Mouse (Mus musculus) CH12.LX (cell line): ENCODE results near the gene Daam1. TPM values are rescaled to one million over a fixed set of nuclear protein-coding genes. Genes with fewer than 3 reads are reported as not detected.

Experiments used
- DNase-seq: peaks from one replicate; pipeline ENCODE4 v3.0.0-alpha.2; 2013; ENCODE audit errors: extremely low read depth
- H3K27ac ChIP-seq: 2 replicates; pipeline ENCODE4 v1.5.1; 2012; ENCODE audit warnings: low read depth, mild to moderate bottlenecking, control low read depth, moderate library complexity; ENCODE audit not compliant: insufficient read depth
- H3K27me3 ChIP-seq: replicated peaks from 2 replicates; pipeline ENCODE3; 2012; ENCODE audit warnings: inconsistent platforms
- H3K36me3 ChIP-seq, 2 experiments: replicated peaks in 1 of 2; 2 replicates each; pipeline versions ENCODE3 to v1.6.1; 2012; ENCODE audit warnings: inconsistent platforms in 1 of 2, low read length in 1 of 2, mild to moderate bottlenecking in 1 of 2, mixed read lengths in 1 of 2, moderate library complexity in 1 of 2; ENCODE audit not compliant: control insufficient read depth in 1 of 2, insufficient read depth in 1 of 2
- H3K4me1 ChIP-seq, 2 experiments: 2 replicates each; pipeline ENCODE4 v1.6.1; 2012; ENCODE audit warnings: inconsistent platforms in 1 of 2, moderate library complexity in 1 of 2; ENCODE audit not compliant: insufficient read depth in 2 of 2, control insufficient read depth in 1 of 2
- H3K4me2 ChIP-seq: 2 replicates; pipeline ENCODE4 v1.6.1; 2012; ENCODE audit warnings: low read depth, mild to moderate bottlenecking, control low read depth; ENCODE audit not compliant: poor library complexity, insufficient read depth, severe bottlenecking
- H3K4me3 ChIP-seq, 3 experiments: fragments of 150-350 bp in 1 of 3; sonication (generic) in 1 of 3; replicated peaks in 1 of 3; 2 replicates each; pipeline versions ENCODE3 to v1.5.1; 2011 to 2012; ENCODE audit warnings: low read depth in 2 of 3, low read length in 2 of 3, mild to moderate bottlenecking in 2 of 3, moderate library complexity in 2 of 3, control low read depth in 1 of 3, improper control_type of control experiment in 1 of 3, inconsistent platforms in 1 of 3, mixed read lengths in 1 of 3; ENCODE audit not compliant: poor library complexity in 1 of 3
- H3K79me2 ChIP-seq: replicated peaks from 2 replicates; pipeline ENCODE4 v1.6.1; 2012; ENCODE audit warnings: mild to moderate bottlenecking, moderate library complexity; ENCODE audit not compliant: control insufficient read depth, poor library complexity, insufficient read depth, severe bottlenecking; ENCODE audit errors: extremely low read depth
- H3K9ac ChIP-seq: 2 replicates; pipeline ENCODE4 v1.6.1; 2012; ENCODE audit warnings: low read depth, mild to moderate bottlenecking, control low read depth, moderate library complexity; ENCODE audit not compliant: insufficient read depth
- H3K9me3 ChIP-seq: replicated peaks from 2 replicates; pipeline ENCODE3; 2012; ENCODE audit warnings: low read length, inconsistent platforms, mixed read lengths
- BHLHE40 ChIP-seq: IDR thresholded peaks from 2 replicates; pipeline ENCODE4 v1.6.1; 2011; ENCODE audit warnings: mild to moderate bottlenecking, low read depth, low read length, improper control_type of control experiment
- ELF1 ChIP-seq: IDR thresholded peaks from 2 replicates; pipeline ENCODE4 v1.6.1; 2014; ENCODE audit warnings: low read depth, mild to moderate bottlenecking, inconsistent platforms, low read length, improper control_type of control experiment
- EP300 ChIP-seq: IDR thresholded peaks from 2 replicates; pipeline ENCODE4 v1.6.1; 2011; ENCODE audit warnings: low read length, improper control_type of control experiment
- ETS1 ChIP-seq: conservative IDR thresholded peaks from 2 replicates; pipeline ENCODE4 v1.6.1; 2012; ENCODE audit warnings: low read depth, mild to moderate bottlenecking, inconsistent platforms, low read length, improper control_type of control experiment, moderate library complexity
- GABPA ChIP-seq: IDR thresholded peaks from 2 replicates; pipeline ENCODE4 v1.6.1; 2012; ENCODE audit warnings: low read depth, low read length, improper control_type of control experiment, inconsistent platforms; ENCODE audit not compliant: insufficient replicate concordance
- IRF4 ChIP-seq: IDR thresholded peaks from 2 replicates; pipeline ENCODE4 v1.6.1; 2014; ENCODE audit warnings: low read depth, mild to moderate bottlenecking, inconsistent platforms, low read length, improper control_type of control experiment
- JUN ChIP-seq: IDR thresholded peaks from 2 replicates; pipeline ENCODE4 v1.6.1; 2011; ENCODE audit warnings: low read depth, mild to moderate bottlenecking, low read length, improper control_type of control experiment, moderate library complexity; ENCODE audit not compliant: insufficient read depth
- JUND ChIP-seq: conservative IDR thresholded peaks from 2 replicates; pipeline ENCODE4 v1.6.1; 2011; ENCODE audit warnings: low read depth, low read length, improper control_type of control experiment
- MAFK ChIP-seq: IDR thresholded peaks from 2 replicates; pipeline ENCODE4 v1.6.1; 2011; ENCODE audit warnings: low read length, improper control_type of control experiment; ENCODE audit not compliant: insufficient replicate concordance
- MAX ChIP-seq: IDR thresholded peaks from 2 replicates; pipeline ENCODE4 v1.6.1; 2011; ENCODE audit warnings: low read length, improper control_type of control experiment
- MAZ ChIP-seq: IDR thresholded peaks from 2 replicates; pipeline ENCODE4 v1.6.1; 2012; ENCODE audit warnings: low read depth, mild to moderate bottlenecking, inconsistent platforms, low read length, improper control_type of control experiment, moderate library complexity
- MEF2A ChIP-seq: IDR thresholded peaks from 2 replicates; pipeline ENCODE4 v1.6.1; 2014; ENCODE audit warnings: low read depth, mild to moderate bottlenecking, inconsistent platforms, low read length, improper control_type of control experiment, borderline replicate concordance
- MXI1 ChIP-seq: IDR thresholded peaks from 2 replicates; pipeline ENCODE4 v1.6.1; 2011; ENCODE audit warnings: mild to moderate bottlenecking, low read depth, low read length, improper control_type of control experiment
- MYC ChIP-seq: IDR thresholded peaks from 2 replicates; pipeline ENCODE4 v1.6.1; 2011; ENCODE audit warnings: low read depth, mild to moderate bottlenecking, improper control_type of control experiment, low read length
- NRF1 ChIP-seq: IDR thresholded peaks from 2 replicates; pipeline ENCODE4 v1.6.1; 2014; ENCODE audit warnings: low read depth, mild to moderate bottlenecking, inconsistent platforms, low read length, improper control_type of control experiment, moderate library complexity
- PAX5 ChIP-seq: IDR thresholded peaks from 2 replicates; pipeline ENCODE4 v1.6.1; 2012; ENCODE audit warnings: low read length, inconsistent platforms, mixed read lengths
- POLR2A ChIP-seq: IDR thresholded peaks from 2 replicates; pipeline ENCODE4 v1.6.1; 2011; ENCODE audit warnings: low read depth, mild to moderate bottlenecking, improper control_type of control experiment, low read length
- POLR2AphosphoS2 ChIP-seq: IDR thresholded peaks from 2 replicates; pipeline ENCODE4 v1.6.1; 2011; ENCODE audit warnings: low read depth, low read length, improper control_type of control experiment
- RAD21 ChIP-seq: IDR thresholded peaks from 2 replicates; pipeline ENCODE4 v1.6.1; 2011; ENCODE audit warnings: low read depth, mild to moderate bottlenecking, low read length, improper control_type of control experiment, moderate library complexity
- RCOR1 ChIP-seq: conservative IDR thresholded peaks from 2 replicates; pipeline ENCODE4 v1.6.1; 2012; ENCODE audit warnings: low read depth, mild to moderate bottlenecking, inconsistent platforms, low read length, improper control_type of control experiment
- UBTF ChIP-seq: IDR thresholded peaks from 2 replicates; pipeline ENCODE4 v1.6.1; 2012; ENCODE audit warnings: low read depth, mild to moderate bottlenecking, inconsistent platforms, low read length, improper control_type of control experiment, moderate library complexity
- ZC3H11A ChIP-seq: IDR thresholded peaks from 2 replicates; pipeline ENCODE4 v1.6.1; 2012; ENCODE audit warnings: low read depth, mild to moderate bottlenecking, inconsistent platforms, low read length, improper control_type of control experiment
- ZNF384 ChIP-seq: IDR thresholded peaks from 2 replicates; pipeline ENCODE4 v1.6.1; 2012; ENCODE audit warnings: low read depth, low read length, improper control_type of control experiment, inconsistent platforms
- dilution Hi-C: fragments of 300-500 bp; cut with MboI; formaldehyde crosslinking; loops from 2 replicates; pipeline ENCODE4 v1.14.3; 2020; ENCODE audit warnings: low sequenced_read_pairs; ENCODE audit not compliant: extremely low pct_unique_long_range_greater_than_20kb, extremely low pct_ligation_motif_present
- in situ Hi-C: fragments of 300-500 bp; cut with MboI; formaldehyde crosslinking; loops from 3 replicates; pipeline ENCODE4 v1.14.3; 2019; ENCODE audit warnings: low sequenced_read_pairs, low pct_ligation_motif_present, low pct_unique_long_range_greater_than_20kb, mixed read lengths
- polyA plus RNA-seq: library from polyadenylated mRNA; unstranded; fragments of >175 nt; gene quantifications from 2 replicates; pipeline ENCODE4 v1.2.1, GENCODE M21; 2012; ENCODE audit warnings: low read depth; ENCODE audit not compliant: insufficient read length
- total RNA-seq, 2 experiments: library from RNA; depleted of rRNA; stranded (reverse); fragments of 300-350 nt in 1 of 2; fragments of >200 nt in 1 of 2; gene quantifications; 2 replicates each; pipeline ENCODE4 v1.2.3; 2012 to 2014

The Daam1 gene
- total and polyA plus RNA-seq, 3 experiments = 10.7 to 27.9 (median 23.6) TPM

DNA sequence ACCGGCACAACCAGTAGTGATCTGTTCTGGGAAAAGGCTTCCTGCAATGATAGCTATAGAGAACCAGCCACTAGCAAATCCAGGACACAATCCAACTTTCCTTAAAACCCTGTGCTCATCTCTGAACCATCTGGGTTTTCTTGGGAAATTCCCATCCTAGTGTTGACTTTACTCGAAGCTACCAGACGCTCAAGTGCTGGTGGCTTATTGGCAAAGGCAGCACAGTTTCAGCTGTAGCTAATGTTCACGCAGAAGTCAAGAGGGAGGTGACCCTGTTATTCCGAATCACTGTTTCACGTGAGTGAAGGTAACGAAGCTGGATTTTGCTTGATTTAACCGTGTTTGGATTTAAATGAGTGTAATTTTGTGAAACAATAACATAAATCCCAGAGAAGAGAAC, 9.1 kb upstream of the Daam1 start:
- Histone ChIP-seq H3K4me2 (no peak overlapping the region), H3K79me2 (no peaks in the 10 kb centered on the region), H3K27ac (no peak overlapping the region), H3K4me3 (no peak overlapping the region), H3K36me3 (no peaks in the 10 kb centered on the region), H3K9ac (no peak overlapping the region), H3K9me3 (no peaks in the 10 kb centered on the region), H3K27me3 (peaks cover 2% of the 10 kb centered on the region), H3K4me1 (peaks cover 13 to 31% of the 10 kb centered on the region in 2 experiments; a peak in 3 of 4 replicates)
- dilution Hi-C loops = no loop called here
- peak; percentile 12 for DNase-seq
- no peak for TF ChIP-seq RAD21
- TF ChIP-seq BHLHE40 = peak; percentile 63
- no peak for TF ChIP-seq IRF4
- TF ChIP-seq ETS1 = 0 out of 2 replicates have a peak, but pooled peaks have one; percentile 16
- in situ Hi-C loops = loop anchor here (10.0 kb wide), 1 partner anchor 153 kb away; no protein-coding TSS in a partner anchor

DNA sequence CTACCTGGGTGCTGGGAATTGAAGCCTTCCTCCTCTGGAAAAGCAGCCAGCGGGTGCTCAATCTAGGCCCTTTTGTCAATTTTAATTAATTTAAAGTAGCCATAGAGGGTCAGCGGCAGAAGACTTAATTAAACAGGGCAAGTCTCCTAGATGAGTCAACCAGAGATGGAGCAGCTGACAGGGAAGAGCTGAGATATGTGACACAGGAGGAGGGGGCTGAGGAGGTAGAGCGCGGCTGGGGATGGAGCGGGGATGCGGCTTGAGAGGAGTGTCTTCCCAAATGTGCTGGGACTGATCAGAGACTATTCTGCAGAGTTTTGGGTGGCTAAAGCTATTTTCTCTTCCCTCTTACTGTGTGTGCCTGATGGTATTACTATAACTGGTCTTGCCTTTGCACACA, 6.0 kb upstream of the Daam1 start:
- Histone ChIP-seq H3K4me3 (no peak overlapping the region), H3K4me2 (no peak overlapping the region), H3K27me3 (peaks cover 6% of the 10 kb centered on the region), H3K79me2 (no peaks in the 10 kb centered on the region), H3K36me3 (no peaks in the 10 kb centered on the region), H3K27ac (no peak overlapping the region), H3K4me1 (peaks cover 13 to 31% of the 10 kb centered on the region in 2 experiments; a peak in 3 of 4 replicates), H3K9me3 (no peaks in the 10 kb centered on the region), H3K9ac (no peak overlapping the region)
- in situ Hi-C loops = loop anchor here (10.0 kb wide), 1 partner anchor 150 kb away; no protein-coding TSS in a partner anchor
- DNase-seq = no peak
- no peak for TF ChIP-seq JUN
- TF ChIP-seq IRF4 = no peak
- TF ChIP-seq MXI1 = no peak
- no peak for TF ChIP-seq ZNF384
- no peak for TF ChIP-seq POLR2A
- no peak for TF ChIP-seq PAX5
- TF ChIP-seq NRF1 = no peak
- no peak for TF ChIP-seq JUND
- no peak for TF ChIP-seq POLR2AphosphoS2
- no peak for TF ChIP-seq EP300
- no peak for TF ChIP-seq MAFK
- TF ChIP-seq MEF2A = no peak
- no peak for TF ChIP-seq MYC
- no peak for TF ChIP-seq MAX
- TF ChIP-seq GABPA = no peak
- TF ChIP-seq MAZ = no peak
- no peak for TF ChIP-seq RCOR1
- TF ChIP-seq ZC3H11A = no peak
- no peak for TF ChIP-seq UBTF
- TF ChIP-seq ELF1 = no peak
- dilution Hi-C loops = no loop called here
